ENCODE assay signal across 11 mouse cellular contexts in the genomic region with DNA sequence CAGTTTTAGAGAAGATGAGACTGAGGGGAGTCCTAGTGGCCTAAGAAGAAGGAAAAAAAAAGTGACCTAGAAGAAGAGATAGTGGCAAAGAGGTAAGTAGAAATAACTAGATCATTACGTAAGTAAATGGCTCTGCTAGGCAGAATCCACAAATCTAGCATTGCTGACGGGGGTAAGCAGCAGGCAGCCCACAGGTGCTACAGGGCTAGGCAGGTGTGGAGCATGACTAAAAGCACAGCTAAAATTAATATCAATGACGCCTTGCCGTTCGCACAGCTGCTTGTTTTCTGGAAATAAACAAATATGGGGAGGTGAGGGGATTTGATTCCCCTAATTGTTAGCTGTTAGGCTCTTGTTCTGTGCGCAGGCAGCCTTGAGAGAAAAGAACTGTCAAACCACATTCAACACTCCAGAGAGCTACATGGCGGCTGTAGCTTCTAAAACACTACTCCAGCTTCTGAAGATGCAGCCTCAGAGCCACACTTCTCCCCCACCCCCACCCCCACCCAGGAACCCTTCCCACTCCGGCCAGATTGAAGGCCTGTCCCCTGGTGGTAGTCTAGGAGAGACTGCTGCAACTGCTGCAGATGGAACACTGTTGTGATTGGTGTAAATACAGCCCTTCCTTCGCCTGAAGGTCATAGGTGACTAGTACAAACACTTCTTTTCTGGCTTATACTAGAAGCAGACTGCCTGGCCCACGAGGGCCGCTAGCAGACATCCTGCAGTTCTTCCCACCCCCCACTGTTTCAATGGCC. TPM values are rescaled to one million over a fixed set of nuclear protein-coding genes. Genes with fewer than 3 reads are reported as not detected.
A peak's percentile ranks its signal among the peaks of the same experiment; 100 is the strongest.
DNase-seq lines count a peak whose midpoint lies in the region; ATAC-seq and TF ChIP-seq lines count a peak whose summit lies in the region.
"Had no signal": no experiment of that assay in that cellular context is flagged by ENCODE, and none has a peak within 500 bp of the region (broad histone marks: within the 10 kb centered on the region; RNA-seq: fewer than 3 reads in every experiment).

No protein-coding gene starts in this region.

- peak; percentile 33 for DNase-seq in cerebellum, adult 9-10 months
- no peak for DNase-seq in cerebellum, adult 18-20 months
- peak; percentile 83 for DNase-seq in midbrain, embryonic 11.5 days (ENCODE audit: low spot score, missing footprints)
- no peak for DNase-seq in midbrain, embryonic 10.5 days (ENCODE audit: low spot score)
- DNase-seq in liver, embryonic 14.5 days (ENCODE audit: low read depth in 3 of 3, low spot score in 3 of 3): no peak
- DNase-seq in stomach, postnatal 0 days (ENCODE audit: low spot score): peak; percentile 41
- no peak for DNase-seq in spleen, postnatal 36 days (ENCODE audit: low spot score in 2 of 2)
- DNase-seq in layer of hippocampus, postnatal 25 days (ENCODE audit: extremely low spot score in 1 of 2, low spot score in 1 of 2): no peak

- no peaks in the 10 kb centered on the region for H3K36me3 ChIP-seq in midbrain, embryonic 11.5 days (ENCODE audit: control insufficient read depth, insufficient read depth, low read length)
- H3K36me3 ChIP-seq in midbrain, embryonic 10.5 days: peaks cover under 1% of the 10 kb centered on the region
- H3K36me3 ChIP-seq in liver, embryonic 14.5 days (replicated peaks; ENCODE audit: control insufficient read depth, insufficient read depth, low read depth): no peaks in the 10 kb centered on the region
- no peaks in the 10 kb centered on the region for H3K36me3 ChIP-seq in stomach, postnatal 0 days (ENCODE audit: control insufficient read depth, insufficient read depth, low read length)
- H3K36me3 ChIP-seq: hindbrain, embryonic 13.5 days had no signal

- no peak overlapping the region for H3K27ac ChIP-seq in midbrain, embryonic 11.5 days (ENCODE audit: low read depth, low read length)
- H3K27ac ChIP-seq in midbrain, embryonic 10.5 days (replicated peaks): no peak overlapping the region
- no peak overlapping the region for H3K27ac ChIP-seq in liver, embryonic 14.5 days
- H3K27ac ChIP-seq in stomach, postnatal 0 days (replicated peaks): no peak overlapping the region
- H3K27ac ChIP-seq: hindbrain, embryonic 13.5 days; macrophage had no signal

- no peak overlapping the region for H3K9ac ChIP-seq in midbrain, embryonic 11.5 days (ENCODE audit: low read length)
- H3K9ac ChIP-seq in liver, embryonic 14.5 days (replicated peaks): no peak overlapping the region
- H3K9ac ChIP-seq in stomach, postnatal 0 days (ENCODE audit: low read length): no peak overlapping the region
- H3K9ac ChIP-seq: hindbrain, embryonic 13.5 days had no signal

- 55% methylated on average over 11 of the region's 11 CpGs for WGBS in midbrain, embryonic 11.5 days
- WGBS in midbrain, embryonic 10.5 days: 49% methylated on average over 11 of the region's 11 CpGs
- 68% methylated on average over 11 of the region's 11 CpGs for WGBS in liver, embryonic 14.5 days (ENCODE audit: insufficient replicate concordance)
- 54% methylated on average over 11 of the region's 11 CpGs for WGBS in stomach, postnatal 0 days

- H3K4me1 ChIP-seq in midbrain, embryonic 11.5 days (ENCODE audit: control insufficient read depth, insufficient read depth, low read length): peaks cover 3% of the 10 kb centered on the region; the same call in 1 of the 2 replicates
- peaks cover 34% of the 10 kb centered on the region for H3K4me1 ChIP-seq in midbrain, embryonic 10.5 days
- H3K4me1 ChIP-seq in liver, embryonic 14.5 days (replicated peaks; ENCODE audit: control insufficient read depth in 2 of 2, insufficient read depth in 2 of 2, low read length in 1 of 2): peaks cover 0 to 4% of the 10 kb centered on the region in 2 experiments; a peak in 2 of 4 replicates
- no peaks in the 10 kb centered on the region for H3K4me1 ChIP-seq in stomach, postnatal 0 days (replicated peaks; ENCODE audit: control insufficient read depth, insufficient read depth)

- H3K4me3 ChIP-seq in midbrain, embryonic 11.5 days (ENCODE audit: low read depth, low read length): no peak overlapping the region
- H3K4me3 ChIP-seq in midbrain, embryonic 10.5 days: no peak overlapping the region
- no peak overlapping the region for H3K4me3 ChIP-seq in liver, embryonic 14.5 days (ENCODE audit: insufficient read depth in 1 of 2, low read depth in 2 of 2, low read length in 2 of 2)
- H3K4me3 ChIP-seq in stomach, postnatal 0 days (ENCODE audit: low read depth, low read length): no peak overlapping the region
- H3K4me3 ChIP-seq: hindbrain, embryonic 13.5 days had no signal

- no peak for TF ChIP-seq EP300 in liver, embryonic 14.5 days (IDR thresholded peaks at IDR 0.05; ENCODE audit: low read depth)
- no peak for TF ChIP-seq EP300 in stomach, postnatal 0 days (optimal IDR thresholded peaks at IDR 0.05)

- peaks cover 4% of the 10 kb centered on the region; the same call in 1 of the 2 replicates for H3K27me3 ChIP-seq in midbrain, embryonic 11.5 days (ENCODE audit: control insufficient read depth, insufficient read depth, low read length)
- H3K27me3 ChIP-seq in midbrain, embryonic 10.5 days (ENCODE audit: low read depth, poor library complexity, severe bottlenecking): peaks cover 28% of the 10 kb centered on the region
- H3K27me3 ChIP-seq in liver, embryonic 14.5 days (ENCODE audit: control insufficient read depth, insufficient read depth, low read length): peaks cover 13% of the 10 kb centered on the region
- H3K27me3 ChIP-seq in stomach, postnatal 0 days (ENCODE audit: control insufficient read depth, insufficient read depth, low read length): no peaks in the 10 kb centered on the region

- no peak for ATAC-seq in midbrain, embryonic 11.5 days (ENCODE audit: low FRiP score)
- no peak for ATAC-seq in liver, embryonic 14.5 days (ENCODE audit: insufficient read depth)
- ATAC-seq in stomach, postnatal 0 days (ENCODE audit: low FRiP score, low TSS enrichment): no peak
- ATAC-seq: forebrain, embryonic 16.5 days had no signal

- peak; percentile 29; the same call in 1 of the 2 replicates for TF ChIP-seq CTCF in liver, embryonic 14.5 days (IDR thresholded peaks at IDR 0.05; ENCODE audit: low read depth)
- peak; percentile 58 for TF ChIP-seq CTCF in stomach, postnatal 0 days (IDR thresholded peaks at IDR 0.05; ENCODE audit: low read depth)

- H3K4me2 ChIP-seq in midbrain, embryonic 11.5 days: no peak overlapping the region
- peak overlapping the region; percentile 91 for H3K4me2 ChIP-seq in liver, embryonic 14.5 days (ENCODE audit: low read depth)
- peak overlapping the region; percentile 74 for H3K4me2 ChIP-seq in stomach, postnatal 0 days (replicated peaks; ENCODE audit: low read depth)
- H3K4me2 ChIP-seq: hindbrain, embryonic 13.5 days had no signal

- H3K9me3 ChIP-seq in midbrain, embryonic 11.5 days (ENCODE audit: control insufficient read depth, low read length): no peaks in the 10 kb centered on the region
- no peaks in the 10 kb centered on the region for H3K9me3 ChIP-seq in midbrain, embryonic 10.5 days (replicated peaks)
- H3K9me3 ChIP-seq in liver, embryonic 14.5 days (ENCODE audit: control insufficient read depth, low read length): no peaks in the 10 kb centered on the region
- H3K9me3 ChIP-seq in stomach, postnatal 0 days (ENCODE audit: control insufficient read depth, low read length): no peaks in the 10 kb centered on the region
- H3K9me3 ChIP-seq: hindbrain, embryonic 13.5 days had no signal

RNA-seq across cellular contexts. Expression of gene Nfkbiz, which starts 15.1 kb away (rescaled TPM):
- 1.3 and 1.8 TPM in 2 replicates for polyA plus RNA-seq in midbrain, embryonic 11.5 days (2014; fragmentation: Nextera tagmentation; extraction: Ambion mirVana)
- 1.1 and 1.2 TPM in 2 replicates for polyA plus RNA-seq in midbrain, embryonic 10.5 days (2016; fragmentation: Nextera tagmentation; extraction: Ambion mirVana)
- 2.1 and 2.4 TPM in 2 replicates for polyA plus RNA-seq in liver, embryonic 14.5 days (2012; rRNA removed)
- polyA plus RNA-seq in liver, embryonic 14.5 days (2014; fragmentation: Nextera tagmentation; extraction: Ambion mirVana): 1.7 and 1.9 TPM in 2 replicates
- polyA plus RNA-seq in stomach, postnatal 0 days (2015; fragmentation: Nextera tagmentation; extraction: Ambion mirVana): 9.0 and 9.1 TPM in 2 replicates
- 1 to 10 TPM; 5.2 to 5.8 TPM for total RNA-seq in layer of hippocampus, postnatal 25 days (2021)

Comparison
In these comparisons a context has a peak if more than half of its experiments do, and no peak if none do; other contexts are left out.
1. DNase-seq: peak in cerebellum, adult 9-10 months (single experiment), midbrain, embryonic 11.5 days (single experiment) and stomach, postnatal 0 days (single experiment); none in cerebellum, adult 18-20 months (0 of 2), midbrain, embryonic 10.5 days (single experiment), liver, embryonic 14.5 days (0 of 3), spleen, postnatal 36 days (0 of 2) and layer of hippocampus, postnatal 25 days (0 of 2).